Mouse (Mus musculus) MEL (cell line): ENCODE measurements around the gene Nadk. TPM values are rescaled to one million over a fixed set of nuclear protein-coding genes. Genes with fewer than 3 reads are reported as not detected.
A peak's percentile ranks its signal among the peaks of the same experiment; 100 is the strongest.

ENCODE experiments used
- DNase-seq: peaks from one replicate; pipeline ENCODE4 v3.0.0; 2011; ENCODE audit warnings: low read depth, low spot score
- H3K27ac ChIP-seq: 2 replicates; pipeline ENCODE4 v1.5.1; 2012; ENCODE audit warnings: low read depth, mild to moderate bottlenecking, control low read depth, low read length, moderate library complexity; ENCODE audit not compliant: control insufficient read depth
- H3K27me3 ChIP-seq, 2 experiments: fragments of 150-350 bp in 1 of 2; sonication (generic) in 1 of 2; 2 replicates each; pipeline ENCODE4 v1.6.1; 2012; ENCODE audit warnings: low read length in 2 of 2, mild to moderate bottlenecking in 2 of 2, improper control_type of control experiment in 1 of 2, moderate library complexity in 1 of 2; ENCODE audit not compliant: insufficient read depth in 2 of 2, control insufficient read depth in 1 of 2
- H3K36me3 ChIP-seq, 2 experiments: 2 replicates each; pipeline ENCODE4 v1.6.1; 2012 to 2014; ENCODE audit warnings: low read length in 2 of 2, improper control_type of control experiment in 1 of 2, inconsistent platforms in 1 of 2, mild to moderate bottlenecking in 1 of 2; ENCODE audit not compliant: insufficient read depth in 2 of 2, control insufficient read depth in 1 of 2
- H3K4me1 ChIP-seq, 2 experiments: fragments of 150-350 bp in 1 of 2; sonication (generic) in 1 of 2; 2 replicates each; pipeline ENCODE4 v1.6.1; 2012; ENCODE audit warnings: low read length in 2 of 2, improper control_type of control experiment in 1 of 2, mild to moderate bottlenecking in 1 of 2; ENCODE audit not compliant: insufficient read depth in 2 of 2, control insufficient read depth in 1 of 2
- H3K4me3 ChIP-seq, 2 experiments: fragments of 150-350 bp in 1 of 2; sonication (generic) in 1 of 2; 2 replicates each; pipeline ENCODE4 v1.5.1; 2012; ENCODE audit warnings: low read depth in 2 of 2, low read length in 2 of 2, mild to moderate bottlenecking in 2 of 2, moderate library complexity in 2 of 2, control low read depth in 1 of 2, improper control_type of control experiment in 1 of 2; ENCODE audit not compliant: control insufficient read depth in 1 of 2, insufficient read depth in 1 of 2
- H3K79me2 ChIP-seq: 2 replicates; pipeline ENCODE4 v1.6.1; 2012; ENCODE audit warnings: mild to moderate bottlenecking, low read length, moderate library complexity; ENCODE audit not compliant: control insufficient read depth, poor library complexity, insufficient read depth
- H3K9ac ChIP-seq: 2 replicates; pipeline ENCODE4 v1.6.1; 2012; ENCODE audit warnings: low read depth, mild to moderate bottlenecking, control low read depth, low read length, moderate library complexity; ENCODE audit not compliant: control insufficient read depth, poor library complexity, severe bottlenecking
- H3K9me3 ChIP-seq: fragments of 150-350 bp; sonication (generic); replicated peaks from 2 replicates; pipeline ENCODE4 v1.6.1; 2012; ENCODE audit warnings: mild to moderate bottlenecking, low read length, improper control_type of control experiment, moderate library complexity; ENCODE audit not compliant: insufficient read depth
- BHLHE40 ChIP-seq: IDR thresholded peaks from 2 replicates; pipeline ENCODE4 v1.6.1; 2012; ENCODE audit warnings: low read depth, mild to moderate bottlenecking, inconsistent platforms, low read length, improper control_type of control experiment, borderline replicate concordance
- CHD1 ChIP-seq: IDR thresholded peaks from 2 replicates; pipeline ENCODE4 v1.6.1; 2012; ENCODE audit warnings: low read depth, mild to moderate bottlenecking, inconsistent platforms, low read length, improper control_type of control experiment
- CHD2 ChIP-seq: IDR thresholded peaks from 2 replicates; pipeline ENCODE4 v1.6.1; 2011; ENCODE audit warnings: low read length, improper control_type of control experiment
- CTCF ChIP-seq, 3 experiments: IDR thresholded peaks in 2 of 3; conservative IDR thresholded peaks in 1 of 3; 2 replicates each; pipeline ENCODE4 v1.5.1; 2011 to 2012; ENCODE audit warnings: low read length in 3 of 3, low read depth in 2 of 3, mild to moderate bottlenecking in 2 of 3, improper control_type of control experiment in 1 of 3, inconsistent platforms in 1 of 3, mixed read lengths in 1 of 3, moderate library complexity in 1 of 3; ENCODE audit not compliant: control insufficient read depth in 1 of 3, insufficient read depth in 1 of 3, poor library complexity in 1 of 3, severe bottlenecking in 1 of 3
- ELF1 ChIP-seq: IDR thresholded peaks from 2 replicates; pipeline ENCODE4 v1.6.1; 2014; ENCODE audit warnings: low read depth, mild to moderate bottlenecking, inconsistent platforms, low read length, improper control_type of control experiment, moderate library complexity
- EP300 ChIP-seq, 2 experiments: IDR thresholded peaks; 2 replicates each; pipeline ENCODE4 v1.6.1; 2011; ENCODE audit warnings: improper control_type of control experiment in 2 of 2, low read length in 2 of 2, low read depth in 1 of 2, mild to moderate bottlenecking in 1 of 2
- ETS1 ChIP-seq: IDR thresholded peaks from 2 replicates; pipeline ENCODE4 v1.6.1; 2012; ENCODE audit warnings: low read depth, mild to moderate bottlenecking, inconsistent platforms, low read length, improper control_type of control experiment, moderate library complexity
- GABPA ChIP-seq: IDR thresholded peaks from 2 replicates; pipeline ENCODE4 v1.6.1; 2012; ENCODE audit warnings: low read depth, mild to moderate bottlenecking, inconsistent platforms, low read length, improper control_type of control experiment, moderate library complexity
- GATA1 ChIP-seq: IDR thresholded peaks from 2 replicates; pipeline ENCODE4 v1.6.1; 2011; ENCODE audit warnings: low read depth, low read length, improper control_type of control experiment
- JUND ChIP-seq: IDR thresholded peaks from 2 replicates; pipeline ENCODE4 v1.6.1; 2011; ENCODE audit warnings: low read depth, mild to moderate bottlenecking, improper control_type of control experiment, low read length
- KAT2A ChIP-seq: conservative IDR thresholded peaks from 2 replicates; pipeline ENCODE4 v1.6.1; 2012; ENCODE audit warnings: low read depth, low read length, improper control_type of control experiment, inconsistent platforms
- MAFK ChIP-seq: IDR thresholded peaks from 2 replicates; pipeline ENCODE4 v1.6.1; 2011; ENCODE audit warnings: low read depth, mild to moderate bottlenecking, low read length, improper control_type of control experiment, borderline replicate concordance
- MAZ ChIP-seq: IDR thresholded peaks from 2 replicates; pipeline ENCODE4 v1.6.1; 2012; ENCODE audit warnings: low read depth, mild to moderate bottlenecking, inconsistent platforms, low read length, improper control_type of control experiment
- MEF2A ChIP-seq: IDR thresholded peaks from 2 replicates; pipeline ENCODE4 v1.6.1; 2014; ENCODE audit warnings: low read depth, mild to moderate bottlenecking, inconsistent platforms, low read length, improper control_type of control experiment; ENCODE audit not compliant: poor library complexity, insufficient replicate concordance, severe bottlenecking; ENCODE audit errors: extremely low read depth
- MXI1 ChIP-seq: IDR thresholded peaks from 2 replicates; pipeline ENCODE4 v1.6.1; 2011; ENCODE audit warnings: mild to moderate bottlenecking, low read depth, low read length, improper control_type of control experiment
- MYB ChIP-seq: IDR thresholded peaks from 2 replicates; pipeline ENCODE4 v1.6.1; 2011; ENCODE audit warnings: mild to moderate bottlenecking, low read depth, low read length, improper control_type of control experiment
- NELFE ChIP-seq: IDR thresholded peaks from 2 replicates; pipeline ENCODE4 v1.6.1; 2011; ENCODE audit warnings: low read depth, low read length, improper control_type of control experiment
- NRF1 ChIP-seq: IDR thresholded peaks from 2 replicates; pipeline ENCODE4 v1.6.1; 2014; ENCODE audit warnings: low read depth, mild to moderate bottlenecking, inconsistent platforms, low read length, improper control_type of control experiment, moderate library complexity; ENCODE audit not compliant: poor library complexity, insufficient read depth, severe bottlenecking
- POLR2A ChIP-seq, 2 experiments: IDR thresholded peaks; 2 replicates each; pipeline ENCODE4 v1.6.1; 2011 to 2012; ENCODE audit warnings: low read length in 2 of 2, mild to moderate bottlenecking in 2 of 2, control low read depth in 1 of 2, improper control_type of control experiment in 1 of 2, low read depth in 1 of 2, moderate library complexity in 1 of 2; ENCODE audit not compliant: control insufficient read depth in 1 of 2, insufficient read depth in 1 of 2, poor library complexity in 1 of 2
- POLR2AphosphoS2 ChIP-seq: IDR thresholded peaks from 2 replicates; pipeline ENCODE4 v1.6.1; 2011; ENCODE audit warnings: low read length, improper control_type of control experiment
- POLR2AphosphoS5 ChIP-seq: IDR thresholded peaks from 2 replicates; pipeline ENCODE4 v1.6.1; 2012; ENCODE audit warnings: low read depth, borderline replicate concordance, mild to moderate bottlenecking, inconsistent platforms, low read length, moderate library complexity, mixed read lengths
- RAD21 ChIP-seq: IDR thresholded peaks from 2 replicates; pipeline ENCODE4 v1.6.1; 2011; ENCODE audit warnings: mild to moderate bottlenecking, low read depth, low read length, improper control_type of control experiment
- RCOR1 ChIP-seq: IDR thresholded peaks from 2 replicates; pipeline ENCODE4 v1.6.1; 2012; ENCODE audit warnings: low read depth, mild to moderate bottlenecking, inconsistent platforms, low read length, improper control_type of control experiment
- SIN3A ChIP-seq: IDR thresholded peaks from 2 replicates; pipeline ENCODE4 v1.6.1; 2012; ENCODE audit warnings: low read length, improper control_type of control experiment, inconsistent platforms
- SMC3 ChIP-seq: IDR thresholded peaks from 2 replicates; pipeline ENCODE4 v1.6.1; 2011; ENCODE audit warnings: low read depth, low read length, improper control_type of control experiment
- TBP ChIP-seq: IDR thresholded peaks from 2 replicates; pipeline ENCODE4 v1.8.0; 2011; ENCODE audit warnings: low read depth, low read length, improper control_type of control experiment
- TCF12 ChIP-seq: IDR thresholded peaks from 2 replicates; pipeline ENCODE4 v1.6.1; 2014; ENCODE audit warnings: low read depth, mild to moderate bottlenecking, inconsistent platforms, low read length, improper control_type of control experiment, moderate library complexity
- UBTF ChIP-seq: IDR thresholded peaks from 2 replicates; pipeline ENCODE4 v1.6.1; 2012; ENCODE audit warnings: low read depth, mild to moderate bottlenecking, inconsistent platforms, low read length, improper control_type of control experiment, moderate library complexity, borderline replicate concordance; ENCODE audit not compliant: insufficient read depth
- USF1 ChIP-seq: IDR thresholded peaks from 2 replicates; pipeline ENCODE4 v1.6.1; 2014; ENCODE audit warnings: low read depth, mild to moderate bottlenecking, inconsistent platforms, low read length, improper control_type of control experiment, moderate library complexity
- USF2 ChIP-seq, 2 experiments: IDR thresholded peaks; 2 replicates each; pipeline ENCODE4 v1.6.1; 2011 to 2012; ENCODE audit warnings: improper control_type of control experiment in 2 of 2, low read length in 2 of 2, borderline replicate concordance in 1 of 2, inconsistent platforms in 1 of 2, low read depth in 1 of 2, mild to moderate bottlenecking in 1 of 2; ENCODE audit not compliant: insufficient read depth in 1 of 2
- ZC3H11A ChIP-seq: IDR thresholded peaks from 2 replicates; pipeline ENCODE4 v1.6.1; 2012; ENCODE audit warnings: low read depth, mild to moderate bottlenecking, inconsistent platforms, low read length, improper control_type of control experiment
- ZKSCAN1 ChIP-seq: IDR thresholded peaks from 2 replicates; pipeline ENCODE4 v1.6.1; 2012; ENCODE audit warnings: low read depth, mild to moderate bottlenecking, inconsistent platforms, low read length, improper control_type of control experiment, moderate library complexity
- ZMIZ1 ChIP-seq: IDR thresholded peaks from 2 replicates; pipeline ENCODE4 v1.6.1; 2012; ENCODE audit warnings: low read depth, mild to moderate bottlenecking, inconsistent platforms, low read length, improper control_type of control experiment, moderate library complexity
- ZNF384 ChIP-seq: IDR thresholded peaks from 2 replicates; pipeline ENCODE4 v1.6.1; 2012; ENCODE audit warnings: low read depth, mild to moderate bottlenecking, inconsistent platforms, low read length, improper control_type of control experiment
- polyA plus RNA-seq, 2 experiments: library from polyadenylated mRNA; stranded (reverse) in 1 of 2; unstranded in 1 of 2; fragments of >175 nt in 1 of 2; fragments of >200 nt in 1 of 2; gene quantifications; 2 replicates each; pipeline versions ENCODE4 v1.2.1 to v1.2.4; 2012; ENCODE audit warnings: low replicate concordance in 2 of 2, low read depth in 1 of 2; ENCODE audit not compliant: insufficient read length in 2 of 2, insufficient read depth in 1 of 2, missing spikeins in 1 of 2
- total RNA-seq: library from RNA; depleted of rRNA; stranded (reverse); fragments of 300-350 nt; gene quantifications from 2 replicates; pipeline ENCODE4 v1.2.3, GENCODE M21; 2012

Gene Nadk
- total and polyA plus RNA-seq, 3 experiments = 53.2 to 258 (median 151) TPM

DNA sequence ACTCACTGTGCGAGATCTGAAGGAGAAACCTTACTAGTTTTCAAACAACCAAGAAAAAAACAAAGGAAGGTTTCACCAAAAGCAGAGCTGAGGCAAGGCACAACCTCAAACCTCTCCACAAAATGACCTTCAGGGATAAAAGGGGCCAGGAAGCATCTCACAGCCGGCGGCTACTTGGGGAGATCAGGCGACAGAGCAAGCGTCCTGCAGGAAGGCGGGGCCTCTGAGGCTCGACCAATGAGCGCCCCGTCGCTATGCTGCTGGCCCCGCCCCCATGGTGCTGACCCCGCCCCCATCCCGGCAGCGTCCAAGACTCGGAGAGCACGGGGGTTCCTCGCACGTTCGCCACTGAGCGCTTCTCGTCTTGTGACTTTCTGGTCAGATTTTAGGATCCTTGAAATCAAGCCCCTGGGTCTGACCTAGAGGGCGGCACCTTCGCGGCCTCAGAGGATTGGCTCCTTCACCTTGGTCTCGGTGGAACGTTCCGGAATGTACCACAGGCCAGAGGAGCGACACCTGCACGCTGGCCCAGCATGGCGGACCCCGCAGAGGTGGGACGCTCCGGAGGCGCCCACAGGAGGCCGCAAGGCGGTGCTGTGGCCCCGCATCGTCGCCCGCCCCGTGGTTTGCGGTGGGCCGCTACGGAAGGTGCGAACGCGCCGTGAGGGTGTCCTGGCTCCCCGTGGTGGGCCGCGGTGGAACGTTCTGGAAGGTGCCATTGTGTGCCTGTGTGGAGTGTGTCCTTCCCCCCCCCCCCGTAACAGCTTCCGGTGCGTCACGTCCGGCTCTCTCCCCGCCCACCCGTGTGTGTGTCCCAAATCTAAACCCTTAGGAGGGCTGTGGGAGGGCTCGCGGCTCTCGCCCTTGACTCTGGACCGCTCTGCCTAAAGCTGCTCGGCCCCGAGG lies 39.2 kb downstream of the Nadk start, which contains the start of gene Slc35e2:
Gene Slc35e2 (plus strand): TSS at position 326 of the 906 bp plus-strand sequence.
- peaks cover 21 to 22% of the 10 kb centered on the region in 2 experiments for H3K4me1 ChIP-seq
- H3K9ac ChIP-seq = peak within 1 kb of the TSS; percentile 86
- no peaks in the 10 kb centered on the region for H3K27me3 ChIP-seq
- no peaks in the 10 kb centered on the region for H3K9me3 ChIP-seq
- H3K79me2 ChIP-seq = peaks cover 9% of the 10 kb centered on the region
- H3K4me3 ChIP-seq = peak within 1 kb of the TSS; percentile 81 to 92
- peak within 1 kb of the TSS; percentile 97 for H3K27ac ChIP-seq
- peaks cover 0 to 32% of the 10 kb centered on the region in 2 experiments; a peak in 2 of 4 replicates for H3K36me3 ChIP-seq
- peak; percentile 97 for DNase-seq
- TF ChIP-seq USF1 = no peak; the same call in 1 of the 2 replicates
- peak; percentile 65 for TF ChIP-seq MXI1
- TF ChIP-seq TBP = peak; percentile 98
- no peak; the same call in 1 of the 2 replicates for TF ChIP-seq KAT2A
- TF ChIP-seq GABPA = no peak
- no peak; the same call in none of the 2 replicates for TF ChIP-seq SIN3A
- no peak for TF ChIP-seq GATA1
- TF ChIP-seq NELFE = peak; percentile 59
- peak in 1 of 2 experiments; percentile 6; a peak in 1 of 4 replicates for TF ChIP-seq EP300 (IDR thresholded peaks at IDR 0.05; ENCODE audit: low read depth in 1 of 2, low read length in 2 of 2)
- TF ChIP-seq POLR2AphosphoS2 = peak; percentile 99
- peak; percentile 24 for TF ChIP-seq RCOR1
- TF ChIP-seq ZMIZ1 = peak; percentile 100
- TF ChIP-seq MEF2A = no peak
- TF ChIP-seq POLR2AphosphoS5 = no peak
- TF ChIP-seq MAZ = peak; percentile 87
- TF ChIP-seq USF2 (IDR thresholded peaks at IDR 0.05; ENCODE audit: borderline replicate concordance in 1 of 2, insufficient read depth in 1 of 2, low read depth in 1 of 2, low read length in 2 of 2) = no peak
- peak; percentile 97 to 99 for TF ChIP-seq POLR2A (IDR thresholded peaks at IDR 0.05; ENCODE audit: control insufficient read depth in 1 of 2, insufficient read depth in 1 of 2, low read depth in 1 of 2, low read length in 2 of 2, poor library complexity in 1 of 2)
- no peak for TF ChIP-seq ZC3H11A
- peak in 1 of 3 experiments; percentile 6; a peak in 2 of 6 replicates for TF ChIP-seq CTCF (IDR thresholded peaks at IDR 0.05 in 2 of 3, conservative IDR thresholded peaks at IDR 0.05 in 1 of 3; ENCODE audit: control insufficient read depth in 1 of 3, insufficient read depth in 1 of 3, low read depth in 2 of 3, low read length in 3 of 3, poor library complexity in 1 of 3, severe bottlenecking in 1 of 3)
- no peak for TF ChIP-seq JUND
- no peak for TF ChIP-seq MYB
- no peak for TF ChIP-seq RAD21
- TF ChIP-seq ELF1 = peak; percentile 30; the same call in 1 of the 2 replicates
- TF ChIP-seq NRF1 = 0 out of 2 replicates have a peak, but pooled peaks have one; percentile 29
- no peak for TF ChIP-seq SMC3
- TF ChIP-seq ETS1 = peak; percentile 52
- peak; percentile 99 for TF ChIP-seq CHD1
- no peak for TF ChIP-seq MAFK
- TF ChIP-seq ZNF384 = no peak
- TF ChIP-seq UBTF = no peak
- no peak; the same call in 1 of the 2 replicates for TF ChIP-seq BHLHE40
- TF ChIP-seq CHD2 = no peak
- TF ChIP-seq TCF12 = peak; percentile 50; the same call in 1 of the 2 replicates
- TF ChIP-seq ZKSCAN1 = no peak
